Mouse (Mus musculus) thymus, adult 18-20 months (tissue): ENCODE results near the gene Tspan18.

Experiments
- DNase-seq, 2 experiments: peaks; one replicate each; pipeline ENCODE4 v3.0.0; 2022; ENCODE audit warnings: mixed read lengths in 2 of 2

Tspan18 gene

DNA sequence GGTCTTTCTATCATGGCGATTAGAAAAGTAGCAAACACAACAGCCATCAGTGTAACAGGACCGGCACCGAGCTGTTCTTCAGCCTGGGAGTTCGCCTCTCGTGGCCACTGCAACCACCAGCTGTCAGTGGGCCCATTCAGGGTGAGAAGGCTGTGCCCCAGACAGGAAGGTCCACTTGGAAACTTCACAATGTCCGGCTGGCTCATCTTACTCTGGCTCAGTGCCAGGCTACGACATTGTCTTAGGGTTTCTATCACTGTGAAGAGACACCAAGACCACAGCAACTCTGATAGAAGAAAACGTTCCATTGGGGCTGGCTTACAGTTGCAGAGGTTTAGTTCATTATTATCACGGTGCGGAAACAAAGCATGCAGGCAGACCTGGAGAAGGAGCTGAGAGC is 45.1 kb downstream of the Tspan18 start:
- no peak for DNase-seq

GRCm38 (mm10) chr2:93287348-93287747 is 47.0 kb downstream of the Tspan18 start:
- no peak for DNase-seq

DNA sequence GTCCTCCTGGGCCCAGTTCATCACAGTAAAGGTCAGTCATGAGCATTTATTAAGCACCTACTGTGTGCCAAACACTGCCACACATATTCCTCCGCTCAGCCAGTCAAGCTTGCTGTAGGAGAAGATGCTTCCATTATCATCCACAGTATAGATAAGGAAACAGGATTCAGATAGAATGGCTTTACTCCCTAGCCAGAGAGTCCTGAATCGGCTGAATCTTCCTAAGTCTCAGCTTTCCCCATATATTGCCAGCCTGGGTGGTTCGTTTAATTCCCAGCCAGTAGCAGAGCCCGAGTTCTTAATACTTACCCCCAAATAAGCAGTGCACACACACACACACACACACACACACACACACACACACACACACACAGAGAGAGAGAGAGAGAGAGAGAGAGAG is 47.6 kb downstream of the Tspan18 start:
- no peak for DNase-seq

DNA sequence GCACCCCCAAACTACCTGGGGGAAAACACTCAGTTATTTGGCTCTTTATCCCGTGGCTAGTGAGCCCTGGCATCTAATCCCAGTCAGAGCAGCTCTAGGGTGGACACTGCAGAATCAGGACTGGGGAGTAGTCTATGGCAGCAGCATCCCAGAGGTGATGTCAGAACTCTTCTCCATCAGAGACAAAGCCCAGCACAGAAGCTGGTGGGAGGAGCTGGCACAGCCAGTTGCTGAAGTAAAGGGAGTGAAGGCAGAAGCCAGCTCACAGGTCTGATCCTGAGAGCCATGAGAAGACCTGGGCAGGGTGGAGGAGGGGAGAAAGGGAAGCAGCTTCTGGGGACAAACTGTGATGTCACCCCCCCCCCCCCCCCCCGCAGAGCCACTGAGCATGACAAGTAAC is 48.0 kb downstream of the Tspan18 start:
- DNase-seq: no peak

DNA sequence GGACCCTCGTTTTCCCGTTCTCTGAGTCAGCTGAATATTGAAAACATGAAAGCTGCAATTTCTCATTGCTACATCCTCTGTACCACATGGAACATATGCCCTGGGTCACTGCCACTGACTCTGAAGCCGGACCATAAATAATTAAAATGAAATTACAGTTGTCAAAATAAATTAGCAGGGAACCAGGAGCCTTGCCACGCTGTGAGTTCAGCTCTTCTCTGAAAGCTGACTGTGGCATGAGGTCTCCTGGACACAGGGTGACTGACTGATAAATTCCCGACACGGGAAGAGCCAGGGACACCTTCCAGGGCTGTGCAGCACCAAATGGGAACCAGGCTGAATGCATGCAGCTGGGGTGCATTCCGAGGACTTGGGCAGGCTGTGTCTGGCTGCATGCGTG is 48.5 kb downstream of the Tspan18 start:
- DNase-seq: no peak

DNA sequence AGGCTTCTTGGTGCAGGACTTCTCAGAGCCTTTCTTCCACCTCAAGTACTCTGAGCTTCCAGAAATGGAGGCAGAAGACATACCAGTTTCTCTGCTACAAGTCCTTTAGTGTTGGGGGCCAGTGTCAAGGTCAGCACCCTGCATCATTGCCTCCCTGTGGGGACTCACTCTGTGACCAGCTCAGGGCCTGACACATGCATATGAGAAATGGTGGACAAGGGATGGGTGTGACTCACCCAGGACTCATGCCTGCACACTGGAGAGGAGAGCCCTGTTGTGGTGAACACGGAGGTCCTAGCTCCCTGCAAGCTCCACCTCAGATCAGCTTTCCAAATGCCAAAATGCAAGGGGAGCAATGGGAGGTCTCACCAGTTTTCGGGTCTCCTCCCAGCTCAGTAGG is 49.7 kb downstream of the Tspan18 start:
- DNase-seq: no peak

- DNase-seq: no peak
These were observed 50.6 kb downstream of the Tspan18 start for GRCm38 (mm10) chr2:93283481-93284293.

- DNase-seq: no peak
These were observed 51.7 kb downstream of the Tspan18 start for GRCm38 (mm10) chr2:93282636-93283035.

DNA sequence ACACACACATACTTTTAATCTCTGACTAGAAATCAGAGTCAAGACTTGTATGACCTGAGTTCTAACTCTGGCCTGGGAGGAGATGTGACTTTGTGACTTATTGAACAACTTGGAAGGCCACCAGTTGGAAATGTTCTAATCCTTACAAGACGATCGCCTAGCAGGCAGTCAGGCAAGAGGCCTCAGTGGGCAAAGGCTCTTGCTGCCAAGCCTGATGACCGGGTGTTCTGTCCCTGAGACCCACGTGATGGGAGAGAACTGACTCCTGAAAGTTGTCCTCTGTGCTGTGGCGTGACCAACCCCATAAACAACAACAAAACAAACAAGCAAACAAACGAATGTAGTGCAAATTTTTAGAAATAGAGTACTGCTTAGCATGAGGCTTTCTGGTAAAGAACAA is 52.8 kb downstream of the Tspan18 start:
- DNase-seq: no peak

- DNase-seq: no peak
These were observed 54.1 kb downstream of the Tspan18 start for GRCm38 (mm10) chr2:93280117-93280620.

GRCm38 (mm10) chr2:93278181-93278975 is 55.9 kb downstream of the Tspan18 start:
- DNase-seq: no peak

DNA sequence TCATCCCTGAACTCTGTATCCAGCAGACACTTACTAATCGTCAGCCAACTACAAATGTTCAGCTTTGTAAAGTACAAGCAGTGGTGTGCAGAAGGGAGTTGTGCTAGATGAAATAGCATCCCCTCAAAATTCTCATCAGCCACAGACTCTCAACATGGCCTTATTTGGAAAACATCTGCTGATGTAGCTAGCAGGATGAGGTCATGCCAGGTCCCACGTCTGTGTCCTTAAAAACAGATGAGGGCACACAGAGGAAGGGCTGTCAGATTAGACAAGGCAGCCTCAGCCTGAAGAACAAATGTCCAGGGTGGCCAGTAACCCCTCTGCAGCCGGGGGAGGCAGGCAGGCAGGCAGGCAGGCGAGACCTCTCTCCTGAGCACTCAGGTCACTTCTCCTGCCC is 56.8 kb downstream of the Tspan18 start:
- no peak for DNase-seq

- no peak for DNase-seq
These were observed 58.3 kb downstream of the Tspan18 start for GRCm38 (mm10) chr2:93276026-93276425.

DNA sequence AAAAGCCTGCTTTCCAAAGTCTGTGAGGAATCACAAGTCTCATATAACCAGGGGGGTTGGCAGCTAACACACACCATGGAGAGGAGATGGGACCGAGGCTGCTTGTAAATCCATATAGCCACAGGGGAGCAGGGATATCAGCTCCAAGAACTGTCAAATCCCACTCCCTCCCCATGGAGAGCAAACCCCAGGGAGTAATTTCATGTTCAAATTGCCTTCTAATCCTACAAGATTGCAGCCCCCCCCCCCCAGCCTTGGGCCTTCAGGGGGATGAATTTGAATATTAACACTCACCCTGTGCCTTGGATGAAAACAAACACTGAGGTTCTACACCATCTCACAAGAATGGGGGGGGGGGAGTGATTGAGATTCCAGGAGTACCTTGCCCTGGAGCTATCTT is 60.4 kb downstream of the Tspan18 start:
- DNase-seq: no peak

DNA sequence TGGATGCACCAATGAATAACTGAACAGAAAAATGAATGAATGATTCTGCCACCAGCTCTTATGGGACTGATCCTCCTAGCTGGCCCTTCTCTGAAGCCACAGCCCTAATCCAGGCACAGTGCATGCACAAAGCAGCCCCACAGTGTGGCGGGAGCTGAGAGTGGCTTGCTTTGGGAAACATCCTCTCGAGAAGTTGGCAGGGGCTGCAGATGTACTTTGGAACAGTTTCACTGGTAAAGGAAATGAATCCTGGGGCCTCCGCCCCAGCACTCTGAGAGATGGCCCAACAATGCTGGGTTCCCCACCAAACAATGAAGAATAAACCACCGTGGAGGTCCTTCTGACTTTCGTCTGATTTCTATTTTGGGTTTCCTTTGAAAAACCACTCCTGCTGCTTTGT is 64.2 kb downstream of the Tspan18 start:
- DNase-seq: no peak

GRCm38 (mm10) chr2:93269611-93270010 is 64.7 kb downstream of the Tspan18 start:
- no peak for DNase-seq

- DNase-seq: no peak
These were observed 65.5 kb downstream of the Tspan18 start for GRCm38 (mm10) chr2:93268711-93269270.

DNA sequence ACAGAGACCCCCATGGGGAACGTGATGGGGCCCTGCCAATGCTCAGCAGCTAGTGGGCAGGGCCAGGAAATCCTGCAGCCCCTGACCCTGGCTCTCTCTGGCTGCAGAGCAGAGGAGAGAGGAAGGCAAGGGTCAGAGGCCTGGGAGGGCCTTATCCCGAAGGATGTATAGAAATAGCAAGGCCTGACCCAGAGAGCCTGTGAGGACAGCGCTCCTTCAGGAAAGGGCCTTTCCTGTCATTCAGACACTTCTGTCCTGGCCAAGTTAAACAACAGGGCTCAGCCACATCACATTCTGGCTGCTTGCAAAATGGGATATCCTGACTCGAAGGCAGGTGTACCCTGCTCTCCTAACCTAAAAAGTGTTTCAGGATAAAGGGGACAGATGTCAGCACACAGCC is 66.5 kb downstream of the Tspan18 start:
- DNase-seq: no peak

DNA sequence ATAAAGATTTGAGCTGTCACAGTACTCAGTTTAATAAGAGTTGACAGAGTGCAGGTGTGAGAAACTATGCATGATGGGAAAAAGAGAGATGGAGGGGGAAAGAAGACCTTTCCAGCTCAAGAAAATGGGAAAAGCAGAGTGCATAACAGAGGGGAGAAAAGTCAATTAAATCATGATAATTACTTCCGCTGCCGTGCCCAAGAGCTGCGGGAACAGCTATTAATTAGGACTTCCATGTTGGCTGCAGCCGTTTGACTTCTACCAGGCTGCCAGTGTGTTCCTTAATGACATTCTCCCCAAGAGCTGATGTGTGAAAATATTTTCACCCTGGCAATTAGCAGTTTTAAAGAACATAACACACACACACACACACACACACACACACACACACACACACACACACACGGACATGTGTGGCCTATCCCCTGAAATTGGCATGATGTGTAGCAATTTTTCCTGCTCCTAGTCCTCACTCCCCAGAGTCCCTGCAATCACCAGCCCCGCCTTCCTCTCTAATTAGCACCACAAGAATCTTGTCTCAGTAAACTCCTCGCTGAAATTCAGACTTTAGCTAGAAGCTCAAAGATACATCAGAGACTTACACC is 67.6 kb downstream of the Tspan18 start:
- DNase-seq: no peak

DNA sequence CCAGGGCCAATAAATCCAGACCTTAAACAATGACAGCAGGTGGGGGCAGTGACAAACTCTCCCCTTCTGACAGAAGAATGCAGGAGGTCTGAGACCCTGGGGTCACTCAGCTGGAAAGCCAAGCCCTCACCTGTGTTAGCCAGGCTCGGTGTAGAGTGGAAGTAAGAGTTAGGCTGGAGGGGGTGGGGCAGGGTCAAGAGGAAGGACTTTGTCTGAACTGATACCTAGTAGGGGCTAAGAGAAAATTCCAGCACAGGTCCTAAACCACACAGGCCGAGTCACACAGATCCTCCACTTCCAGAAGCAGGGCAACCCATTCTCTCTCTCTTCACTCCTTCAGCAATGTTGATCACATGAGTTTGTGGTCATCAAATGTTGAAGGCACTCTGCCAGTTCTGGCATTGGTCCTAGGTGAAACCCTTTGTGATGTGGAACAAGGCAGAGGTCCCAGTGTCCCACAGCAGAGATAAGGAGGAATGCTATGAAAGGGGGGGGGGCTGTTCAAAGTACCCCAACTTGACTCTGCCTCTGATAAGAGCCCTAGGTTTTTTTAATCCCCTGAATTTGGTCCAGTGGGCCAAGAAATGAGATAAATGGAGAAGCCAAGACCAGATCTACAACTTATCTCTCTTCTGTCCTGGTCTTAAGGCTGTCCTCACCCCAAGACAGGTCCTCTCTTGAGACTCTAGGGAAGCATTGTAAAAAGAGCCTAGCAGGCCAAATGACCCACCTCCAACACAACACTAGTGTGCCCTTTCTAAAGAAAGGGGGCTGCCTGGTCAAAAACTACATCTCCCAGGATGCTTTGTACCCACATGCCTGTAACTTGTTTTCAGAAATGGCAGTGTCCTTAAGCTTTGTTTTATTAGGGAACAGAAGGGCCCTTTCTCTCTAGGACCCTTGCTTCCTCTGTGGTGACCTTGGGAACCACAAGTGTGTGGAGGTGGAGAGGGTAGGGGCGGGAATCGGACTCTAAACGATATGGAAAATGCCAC is 71.7 kb downstream of the Tspan18 start:
- no peak for DNase-seq

- no peak for DNase-seq
These were observed 72.6 kb downstream of the Tspan18 start for GRCm38 (mm10) chr2:93261521-93262290.
